Mouse (Mus musculus) E14TG2a.4 (cell line): ENCODE results near the gene Bub1.

Source experiments
- CTCF ChIP-seq: conservative IDR thresholded peaks from 2 replicates; pipeline ENCODE4 v1.5.1; 2014; ENCODE audit warnings: low read length
- POU5F1 ChIP-seq: IDR thresholded peaks from 2 replicates; pipeline ENCODE4 v1.6.1; 2014; ENCODE audit warnings: low read length, borderline replicate concordance

- TF ChIP-seq CTCF (no peak), POU5F1 (no peak)
Measured at GRCm38 (mm10) chr2:127761587-127761986, 70.1 kb downstream of the Bub1 start.
